Mouse (Mus musculus): ENCODE data around the gene Lcp1. TPM values are rescaled to one million over a fixed set of nuclear protein-coding genes. Genes with fewer than 3 reads are reported as not detected.

Lcp1 gene
- polyA plus RNA-seq, 1 experiment from 2014 or later: 16.6 TPM

DNA sequence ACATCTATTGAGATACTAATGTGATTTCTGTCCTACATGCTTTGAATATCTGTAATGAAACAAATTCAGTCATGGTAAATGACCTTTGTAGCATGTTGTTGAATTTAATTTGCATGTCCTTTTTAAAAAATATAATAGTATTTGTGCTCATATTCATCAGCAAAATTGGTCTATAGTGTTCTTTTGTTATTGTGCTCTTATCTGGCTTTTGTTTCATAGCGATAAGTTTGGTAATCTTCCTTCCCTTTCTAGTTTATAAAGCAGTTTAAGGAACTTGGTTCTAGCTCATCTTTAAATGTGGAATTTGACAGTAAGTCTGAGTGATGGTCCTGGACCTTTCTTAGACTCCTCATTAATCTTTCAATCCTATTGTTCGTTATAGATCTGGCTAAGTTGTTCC lies 28.5 kb downstream of the Lcp1 start:
- no peaks in the 10 kb centered on the region for H3K36me3 ChIP-seq
- H3K9ac ChIP-seq (replicated peaks): no peak overlapping the region
- WGBS: 89% methylated on average over 2 of the region's 2 CpGs
- H3K4me2 ChIP-seq (replicated peaks): no peak overlapping the region
- H3K9me3 ChIP-seq: no peaks in the 10 kb centered on the region
- H3K4me1 ChIP-seq (replicated peaks): no peaks in the 10 kb centered on the region
- no peak overlapping the region for H3K27ac ChIP-seq
- H3K27me3 ChIP-seq: no peaks in the 10 kb centered on the region
- ATAC-seq: no peak
- no peak overlapping the region for H3K4me3 ChIP-seq (replicated peaks)

DNA sequence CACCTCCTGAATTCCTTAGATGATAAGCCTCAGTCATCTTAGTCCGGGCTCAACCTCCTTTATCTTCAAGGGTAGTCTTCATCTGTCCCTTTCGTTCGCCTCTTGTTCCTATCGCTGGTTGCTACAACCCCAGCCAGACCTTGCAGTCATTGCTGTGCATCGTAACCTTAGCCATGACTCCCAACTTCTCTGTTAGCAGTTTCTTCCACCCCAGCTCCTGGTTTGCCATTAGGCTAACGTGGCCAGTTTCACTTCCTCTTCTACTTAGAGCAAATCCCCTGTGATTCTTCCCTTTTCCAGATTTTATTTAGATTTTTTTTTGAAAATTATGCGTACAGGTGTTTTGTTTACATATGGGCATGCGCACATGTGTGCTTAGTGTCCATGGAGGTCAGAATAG lies 33.0 kb downstream of the Lcp1 start:
- H3K9me3 ChIP-seq: no peaks in the 10 kb centered on the region
- H3K4me2 ChIP-seq (replicated peaks): no peak overlapping the region
- H3K4me3 ChIP-seq (replicated peaks): no peak overlapping the region
- H3K9ac ChIP-seq (replicated peaks): no peak overlapping the region
- H3K27me3 ChIP-seq: no peaks in the 10 kb centered on the region
- WGBS: 92% methylated on average over 8 of the region's 8 CpGs
- no peak for ATAC-seq
- H3K4me1 ChIP-seq (replicated peaks): no peaks in the 10 kb centered on the region
- no peak overlapping the region for H3K27ac ChIP-seq
- H3K36me3 ChIP-seq: no peaks in the 10 kb centered on the region

DNA sequence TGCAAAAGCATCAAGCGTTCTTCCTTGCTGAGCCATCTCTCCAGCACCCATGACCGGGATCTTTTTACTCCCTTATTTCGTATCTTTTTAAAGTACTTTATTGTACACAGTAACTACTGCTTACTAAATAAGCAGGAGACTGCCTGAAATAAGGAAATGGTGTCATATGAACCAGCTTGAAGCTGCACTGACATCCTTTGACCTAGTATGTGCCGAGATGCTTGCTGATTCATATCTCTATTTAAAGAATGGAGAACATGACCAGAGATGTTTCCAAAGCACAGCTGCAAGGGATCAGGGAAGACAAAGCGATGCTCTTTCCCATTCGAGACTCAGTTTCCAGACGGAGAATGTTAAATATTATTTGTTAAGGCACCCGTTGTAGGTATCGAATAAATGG lies 33.4 kb downstream of the Lcp1 start:
- H3K4me3 ChIP-seq (replicated peaks): no peak overlapping the region
- no peak overlapping the region for H3K9ac ChIP-seq (replicated peaks)
- no peak overlapping the region for H3K27ac ChIP-seq
- 96% methylated on average over 9 of the region's 9 CpGs for WGBS
- H3K36me3 ChIP-seq: no peaks in the 10 kb centered on the region
- no peaks in the 10 kb centered on the region for H3K9me3 ChIP-seq
- H3K4me2 ChIP-seq (replicated peaks): no peak overlapping the region
- no peaks in the 10 kb centered on the region for H3K27me3 ChIP-seq
- H3K4me1 ChIP-seq (replicated peaks): no peaks in the 10 kb centered on the region
- no peak for ATAC-seq

DNA sequence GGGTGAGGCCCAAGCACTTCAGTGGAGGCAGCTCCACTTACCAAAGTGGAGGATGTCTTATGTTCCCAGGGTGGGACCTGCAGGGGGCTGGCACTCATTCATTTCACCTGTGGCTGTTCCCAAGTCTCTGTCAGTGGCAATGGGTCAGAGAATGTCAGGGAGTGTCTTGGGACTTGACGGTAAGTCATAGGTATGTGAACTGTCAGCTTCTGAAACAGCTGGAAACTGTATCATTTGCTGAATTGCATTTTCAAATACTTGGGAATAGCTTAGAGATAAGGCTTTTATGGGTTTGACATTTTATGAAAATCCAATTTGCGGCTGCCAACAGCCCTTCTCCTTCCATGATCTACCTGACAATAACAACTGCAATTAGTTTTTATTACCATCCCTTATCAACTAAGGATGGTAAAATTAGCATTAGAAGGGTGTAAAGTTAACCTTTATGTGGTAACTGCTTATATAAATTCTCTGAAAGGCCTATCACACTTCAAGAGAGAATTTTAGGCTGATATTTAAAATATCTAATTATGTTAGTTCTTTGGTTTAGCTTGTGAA lies 34.8 kb downstream of the Lcp1 start:
- Histone ChIP-seq H3K9me3 (no peaks in the 10 kb centered on the region), H3K27me3 (no peaks in the 10 kb centered on the region), H3K36me3 (no peaks in the 10 kb centered on the region), H3K4me3 (replicated peaks) (no peak overlapping the region), H3K9ac (replicated peaks) (no peak overlapping the region), H3K27ac (no peak overlapping the region), H3K4me2 (replicated peaks) (no peak overlapping the region), H3K4me1 (replicated peaks) (no peaks in the 10 kb centered on the region)
- WGBS: 98% methylated on average over 2 of the region's 2 CpGs
- no peak for ATAC-seq

DNA sequence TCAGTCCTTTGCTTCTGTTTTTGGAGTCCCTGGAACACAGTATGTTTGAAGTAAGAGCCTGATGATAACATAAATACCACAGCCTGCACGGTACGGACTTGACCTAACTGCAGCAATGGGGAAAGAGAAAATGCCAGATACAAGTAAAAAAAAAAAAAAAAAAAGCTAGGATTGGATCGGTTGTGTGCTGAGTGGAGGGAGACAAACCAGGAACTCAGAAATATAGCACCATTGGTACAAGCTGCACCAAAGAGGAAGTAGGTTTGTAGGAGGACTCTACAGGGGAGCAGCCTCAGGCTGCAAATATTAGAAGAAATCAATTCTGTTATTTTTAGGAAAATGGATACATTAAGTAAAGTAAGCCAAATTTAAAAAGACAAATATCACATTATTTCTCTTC lies 37.6 kb downstream of the Lcp1 start:
- Histone ChIP-seq H3K4me3 (replicated peaks) (no peak overlapping the region), H3K9me3 (no peaks in the 10 kb centered on the region), H3K4me1 (replicated peaks) (no peaks in the 10 kb centered on the region), H3K36me3 (no peaks in the 10 kb centered on the region), H3K9ac (replicated peaks) (no peak overlapping the region), H3K4me2 (replicated peaks) (no peak overlapping the region), H3K27me3 (no peaks in the 10 kb centered on the region), H3K27ac (no peak overlapping the region)
- no peak for ATAC-seq
- 95% methylated on average over 3 of the region's 3 CpGs for WGBS

DNA sequence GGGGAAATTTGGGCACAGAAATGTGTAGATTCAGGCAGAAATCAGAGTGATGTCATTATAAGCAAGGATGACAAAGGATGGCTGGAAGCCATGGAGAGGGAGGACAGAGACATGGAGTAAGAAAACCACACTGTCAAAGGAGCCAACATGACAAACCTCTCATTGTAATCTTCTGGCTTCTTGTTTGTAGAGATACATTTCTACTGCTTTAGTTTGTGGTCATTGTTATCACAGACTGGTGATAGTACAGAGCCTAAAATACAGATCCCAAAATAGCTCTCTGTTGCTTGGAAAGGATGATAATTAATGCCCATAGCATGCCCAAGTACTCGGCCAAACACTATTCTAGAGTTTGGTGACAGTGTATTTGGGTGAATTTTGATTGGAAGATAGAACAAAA lies 39.6 kb downstream of the Lcp1 start:
- WGBS: 81% methylated on average over 1 of the region's 1 CpGs
- Histone ChIP-seq H3K36me3 (no peaks in the 10 kb centered on the region), H3K27me3 (no peaks in the 10 kb centered on the region), H3K9ac (replicated peaks) (no peak overlapping the region), H3K4me1 (replicated peaks) (no peaks in the 10 kb centered on the region), H3K4me2 (replicated peaks) (no peak overlapping the region), H3K4me3 (replicated peaks) (no peak overlapping the region), H3K27ac (no peak overlapping the region), H3K9me3 (no peaks in the 10 kb centered on the region)
- ATAC-seq: no peak

DNA sequence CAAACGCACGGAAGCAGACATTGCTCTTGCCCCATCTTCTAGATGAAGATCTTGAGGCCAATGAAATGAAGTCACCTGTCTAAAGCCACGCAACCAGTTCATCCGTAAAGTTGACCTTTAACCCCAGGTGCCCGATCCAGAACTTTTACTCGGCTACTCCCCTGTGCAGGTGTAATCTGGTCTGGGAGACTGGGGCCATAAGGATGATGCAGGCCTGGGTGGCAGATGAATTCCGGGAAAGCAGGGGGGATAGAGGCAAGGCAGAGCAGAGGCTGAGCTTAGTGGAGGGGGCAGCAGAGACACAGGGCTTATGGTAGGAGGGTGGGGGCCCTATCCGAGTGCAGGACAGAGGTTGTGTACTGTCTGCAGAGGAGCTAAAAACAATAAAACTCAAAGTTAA lies 43.4 kb downstream of the Lcp1 start:
- H3K4me2 ChIP-seq (replicated peaks): no peak overlapping the region
- no peak overlapping the region for H3K4me3 ChIP-seq (replicated peaks)
- no peaks in the 10 kb centered on the region for H3K36me3 ChIP-seq
- H3K9ac ChIP-seq (replicated peaks): no peak overlapping the region
- H3K27me3 ChIP-seq: no peaks in the 10 kb centered on the region
- no peaks in the 10 kb centered on the region for H3K4me1 ChIP-seq (replicated peaks)
- no peak overlapping the region for H3K27ac ChIP-seq
- 88% methylated on average over 8 of the region's 8 CpGs for WGBS
- no peak for ATAC-seq
- H3K9me3 ChIP-seq: no peaks in the 10 kb centered on the region

DNA sequence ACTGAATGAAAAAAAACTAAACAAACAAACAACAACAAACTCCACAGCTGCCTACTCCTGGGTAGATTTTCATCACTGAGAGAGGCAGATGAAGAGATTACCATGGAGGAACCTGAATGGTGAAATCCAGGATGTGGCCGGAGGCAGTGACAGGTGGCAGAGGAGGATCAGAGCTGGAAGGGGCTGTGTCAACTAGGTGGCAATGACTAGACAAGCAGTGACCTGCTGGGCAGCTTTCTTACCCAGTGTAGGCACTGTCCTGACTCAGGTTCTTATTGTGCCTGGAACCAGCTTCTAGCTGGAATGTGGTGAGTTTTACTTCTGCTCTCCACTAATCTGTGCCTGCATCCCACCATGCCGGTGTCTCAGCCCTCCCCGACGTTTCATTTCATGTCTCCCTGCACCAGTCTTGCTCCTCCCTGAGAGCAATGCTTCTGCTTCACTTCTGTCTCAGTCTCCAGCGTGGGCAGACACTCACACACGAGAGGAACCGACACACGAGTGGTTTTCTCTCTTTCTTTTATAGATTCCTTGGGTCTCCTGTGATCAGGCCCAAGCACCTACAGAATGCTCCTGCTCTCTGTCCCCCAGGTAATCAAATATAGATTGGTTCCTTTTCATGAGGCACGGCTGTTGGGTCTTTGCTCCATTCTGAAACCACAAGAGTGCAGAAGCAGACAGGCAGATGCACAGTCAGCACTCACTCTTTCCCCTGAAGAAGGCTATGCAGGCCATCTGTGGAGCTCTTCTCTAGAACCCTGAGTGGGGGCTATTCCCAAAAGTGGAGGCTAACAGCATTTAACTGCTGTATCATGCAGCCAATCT lies 44.0 kb downstream of the Lcp1 start:
- Histone ChIP-seq H3K4me1 (replicated peaks) (no peaks in the 10 kb centered on the region), H3K9me3 (no peaks in the 10 kb centered on the region), H3K4me3 (replicated peaks) (no peak overlapping the region), H3K9ac (replicated peaks) (no peak overlapping the region), H3K36me3 (no peaks in the 10 kb centered on the region), H3K27me3 (no peaks in the 10 kb centered on the region), H3K4me2 (replicated peaks) (no peak overlapping the region), H3K27ac (no peak overlapping the region)
- 85% methylated on average over 9 of the region's 9 CpGs for WGBS
- ATAC-seq: no peak

DNA sequence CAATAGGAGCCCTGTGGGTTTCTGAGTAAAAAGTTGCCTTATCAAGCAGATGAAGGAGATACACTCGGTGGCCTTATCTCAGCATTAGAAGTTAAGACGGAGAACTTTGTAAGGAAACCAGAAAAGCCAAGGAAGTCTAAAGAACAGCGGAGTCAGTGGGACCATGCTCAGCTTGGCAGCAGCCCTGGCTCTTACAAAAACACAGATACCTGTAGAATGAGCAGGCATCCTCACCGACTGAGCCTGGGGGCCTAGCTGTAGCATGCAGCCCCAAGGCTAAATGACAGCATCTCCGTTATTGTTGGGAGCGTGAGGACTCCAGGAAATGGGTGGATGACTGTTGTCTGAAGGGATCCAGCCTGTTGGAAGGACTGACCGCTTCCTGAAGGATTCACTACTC lies 44.9 kb downstream of the Lcp1 start:
- Histone ChIP-seq H3K27me3 (no peaks in the 10 kb centered on the region), H3K27ac (no peak overlapping the region), H3K4me1 (replicated peaks) (no peaks in the 10 kb centered on the region), H3K4me2 (replicated peaks) (no peak overlapping the region), H3K9ac (replicated peaks) (no peak overlapping the region), H3K9me3 (no peaks in the 10 kb centered on the region), H3K4me3 (replicated peaks) (no peak overlapping the region), H3K36me3 (no peaks in the 10 kb centered on the region)
- 90% methylated on average over 7 of the region's 7 CpGs for WGBS
- ATAC-seq: no peak

DNA sequence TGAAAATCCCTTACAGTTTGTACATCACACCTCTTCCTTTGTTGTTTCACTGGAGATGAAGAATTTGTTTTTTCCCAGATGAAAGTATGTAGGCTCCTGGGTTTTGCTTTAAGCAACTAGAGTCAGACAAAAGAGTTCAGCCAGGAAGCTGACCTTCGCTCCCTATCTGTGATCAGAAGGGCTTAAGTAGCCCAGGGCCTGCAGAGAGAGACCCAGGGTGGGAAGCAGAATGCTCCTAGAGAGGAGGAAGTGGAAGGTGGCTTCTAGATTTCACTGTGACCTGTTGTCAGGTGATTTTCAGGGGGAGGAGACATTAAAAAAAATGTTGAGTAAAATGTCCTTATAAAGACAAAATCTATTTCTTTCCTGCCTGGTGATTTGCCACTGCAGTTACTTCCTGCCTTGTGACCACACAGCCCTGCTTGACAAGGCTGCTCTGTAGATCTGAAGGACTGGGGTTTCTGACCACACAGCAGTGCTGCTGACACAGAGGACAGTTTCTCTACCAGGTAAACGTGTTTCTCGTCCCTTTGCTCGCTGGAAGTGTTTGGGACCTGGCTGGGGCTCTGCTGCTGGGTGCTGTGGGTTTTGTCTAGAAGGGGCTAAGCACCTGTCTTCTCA lies 45.6 kb downstream of the Lcp1 start:
- ATAC-seq: no peak
- H3K27ac ChIP-seq: no peak overlapping the region
- no peaks in the 10 kb centered on the region for H3K36me3 ChIP-seq
- no peaks in the 10 kb centered on the region for H3K4me1 ChIP-seq (replicated peaks)
- no peak overlapping the region for H3K9ac ChIP-seq (replicated peaks)
- no peaks in the 10 kb centered on the region for H3K9me3 ChIP-seq
- H3K27me3 ChIP-seq: no peaks in the 10 kb centered on the region
- WGBS: 71% methylated on average over 4 of the region's 4 CpGs
- H3K4me2 ChIP-seq (replicated peaks): no peak overlapping the region
- no peak overlapping the region for H3K4me3 ChIP-seq (replicated peaks)

DNA sequence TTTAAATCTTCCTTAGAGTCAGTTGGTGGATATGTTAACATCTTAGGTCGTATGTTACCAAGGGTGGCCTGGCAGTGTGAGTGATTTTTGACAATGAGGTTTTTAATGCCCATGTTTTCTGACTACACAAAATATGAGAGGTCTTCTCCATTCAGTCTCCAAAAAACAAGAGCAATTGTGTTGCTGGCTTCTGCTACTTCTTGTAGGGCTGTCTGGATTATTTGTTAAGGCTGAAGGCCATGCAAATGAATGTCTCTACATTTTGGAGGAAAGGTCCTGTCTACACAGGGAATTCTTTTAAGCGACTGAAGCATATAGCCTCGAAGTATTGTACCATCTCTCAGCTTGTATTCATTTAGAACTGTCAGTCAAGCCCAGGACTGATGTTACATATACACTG lies 46.5 kb downstream of the Lcp1 start:
- no peaks in the 10 kb centered on the region for H3K4me1 ChIP-seq (replicated peaks)
- no peak overlapping the region for H3K4me3 ChIP-seq (replicated peaks)
- H3K27ac ChIP-seq: no peak overlapping the region
- H3K36me3 ChIP-seq: no peaks in the 10 kb centered on the region
- H3K4me2 ChIP-seq (replicated peaks): no peak overlapping the region
- no peaks in the 10 kb centered on the region for H3K9me3 ChIP-seq
- no peaks in the 10 kb centered on the region for H3K27me3 ChIP-seq
- WGBS: 76% methylated on average over 3 of the region's 3 CpGs
- no peak overlapping the region for H3K9ac ChIP-seq (replicated peaks)
- ATAC-seq: no peak

DNA sequence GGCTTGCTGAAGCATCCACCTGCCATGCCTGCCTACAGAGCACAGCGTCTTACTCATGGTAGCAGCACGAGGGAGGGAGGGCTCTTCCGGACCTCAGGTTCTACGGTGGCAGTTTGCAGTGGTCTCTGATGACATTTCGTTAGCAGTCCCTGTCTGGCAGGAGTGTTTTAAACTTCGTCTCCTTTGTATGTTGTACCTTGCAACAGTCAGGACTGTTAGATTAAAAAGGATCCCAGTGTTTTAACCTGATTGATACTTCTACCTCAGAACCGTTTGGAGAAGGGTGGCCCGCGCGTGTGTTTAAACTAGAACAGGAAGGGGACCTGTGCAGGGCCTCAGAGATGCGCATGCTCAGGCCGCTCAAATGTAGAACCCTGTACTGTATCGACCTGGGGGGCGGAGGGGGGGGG lies 47.5 kb downstream of the Lcp1 start:
- ATAC-seq: no peak
- 83% methylated on average over 14 of the region's 14 CpGs for WGBS
- no peaks in the 10 kb centered on the region for H3K36me3 ChIP-seq

More for the DNA sequence above, 47.5 kb downstream of the Lcp1 start:
- Histone ChIP-seq H3K27ac (no peak overlapping the region), H3K4me1 (replicated peaks) (no peaks in the 10 kb centered on the region), H3K4me3 (replicated peaks) (no peak overlapping the region), H3K9ac (replicated peaks) (no peak overlapping the region), H3K9me3 (no peaks in the 10 kb centered on the region), H3K27me3 (no peaks in the 10 kb centered on the region), H3K4me2 (replicated peaks) (no peak overlapping the region)
